Mouse (Mus musculus) cerebellum, postnatal 4 days (tissue): ENCODE data around the gene Tubb5.

Experiments used
- DNase-seq, 2 experiments: peaks; one replicate each; pipeline ENCODE4 v3.0.0; 2022; ENCODE audit warnings: low spot score in 2 of 2, mixed read lengths in 1 of 2

The Tubb5 gene

DNA sequence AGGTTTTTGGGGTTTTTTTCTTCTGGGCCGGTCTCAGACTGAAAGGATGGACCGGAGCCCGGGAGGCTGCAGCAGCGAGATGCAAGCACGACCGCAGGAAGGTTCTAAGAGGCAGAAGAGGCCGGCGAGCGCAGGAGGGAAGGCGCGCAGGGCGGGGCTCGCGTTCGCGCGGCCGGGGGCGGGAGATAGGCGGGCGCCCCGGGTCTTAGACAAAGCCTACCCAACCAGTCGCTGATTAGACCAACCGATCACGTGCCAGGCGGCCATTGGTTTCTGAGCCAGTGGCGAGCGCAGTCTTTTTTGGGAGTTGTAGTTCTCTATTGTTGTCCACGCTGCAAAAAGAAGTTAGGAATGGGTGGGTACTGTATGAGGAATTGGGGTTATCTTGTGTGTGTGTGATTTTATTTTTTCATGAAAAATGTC, at the start of gene Tubb5:
Gene Tubb5, minus strand, starts transcription at position 185 of the 423 bp plus-strand sequence.
- peak; percentile 91 to 96 for DNase-seq

GRCm38 (mm10) chr17:35887725-35888124, 49.6 kb upstream of the Tubb5 start:
- DNase-seq, result no peak

DNA sequence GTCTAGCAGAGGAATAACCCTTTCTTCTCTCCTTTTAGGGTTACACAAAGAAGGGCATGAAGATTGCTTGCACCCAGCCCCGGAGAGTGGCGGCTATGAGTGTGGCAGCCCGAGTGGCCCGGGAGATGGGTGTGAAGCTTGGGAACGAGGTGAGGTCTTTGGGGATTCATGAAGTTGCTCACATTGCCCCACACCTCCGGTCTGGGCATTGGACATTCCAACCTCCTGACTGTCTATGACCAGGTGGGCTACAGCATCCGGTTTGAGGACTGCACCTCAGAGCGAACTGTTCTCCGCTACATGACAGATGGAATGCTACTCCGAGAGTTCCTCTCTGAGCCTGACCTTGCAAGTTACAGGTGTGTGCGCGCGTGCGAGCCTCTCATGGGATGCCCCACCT, 45.7 kb upstream of the Tubb5 start:
- DNase-seq, result no peak

- no peak for DNase-seq
Measured at GRCm38 (mm10) chr17:35882924-35883323, 44.8 kb upstream of the Tubb5 start.

GRCm38 (mm10) chr17:35879245-35880057, 41.3 kb upstream of the Tubb5 start, which contains the start of gene Dhx16:
TSS of gene Dhx16 (plus strand) at chr17:35879819.
- peak; percentile 87 to 96 for DNase-seq

DNA sequence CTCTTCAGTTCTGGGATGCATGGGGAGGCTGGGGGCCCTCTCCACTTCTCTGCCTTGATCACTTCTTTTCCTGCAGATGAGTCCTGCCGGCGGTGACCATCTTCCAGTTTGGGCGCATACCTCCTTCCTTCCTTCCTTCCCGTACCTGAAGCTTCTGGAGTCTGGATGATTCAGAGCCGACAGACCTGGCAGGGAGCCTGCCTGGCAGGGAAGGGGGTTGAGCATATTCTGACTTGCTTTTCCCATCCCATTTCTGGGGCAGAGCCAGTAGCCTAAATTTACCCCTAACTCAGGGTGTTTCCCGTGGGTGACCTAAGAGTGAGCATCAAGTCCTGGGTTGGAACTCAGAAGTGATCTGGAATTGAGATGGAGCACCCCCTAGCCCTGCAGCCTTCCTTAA, 36.6 kb upstream of the Tubb5 start:
- no peak for DNase-seq

DNA sequence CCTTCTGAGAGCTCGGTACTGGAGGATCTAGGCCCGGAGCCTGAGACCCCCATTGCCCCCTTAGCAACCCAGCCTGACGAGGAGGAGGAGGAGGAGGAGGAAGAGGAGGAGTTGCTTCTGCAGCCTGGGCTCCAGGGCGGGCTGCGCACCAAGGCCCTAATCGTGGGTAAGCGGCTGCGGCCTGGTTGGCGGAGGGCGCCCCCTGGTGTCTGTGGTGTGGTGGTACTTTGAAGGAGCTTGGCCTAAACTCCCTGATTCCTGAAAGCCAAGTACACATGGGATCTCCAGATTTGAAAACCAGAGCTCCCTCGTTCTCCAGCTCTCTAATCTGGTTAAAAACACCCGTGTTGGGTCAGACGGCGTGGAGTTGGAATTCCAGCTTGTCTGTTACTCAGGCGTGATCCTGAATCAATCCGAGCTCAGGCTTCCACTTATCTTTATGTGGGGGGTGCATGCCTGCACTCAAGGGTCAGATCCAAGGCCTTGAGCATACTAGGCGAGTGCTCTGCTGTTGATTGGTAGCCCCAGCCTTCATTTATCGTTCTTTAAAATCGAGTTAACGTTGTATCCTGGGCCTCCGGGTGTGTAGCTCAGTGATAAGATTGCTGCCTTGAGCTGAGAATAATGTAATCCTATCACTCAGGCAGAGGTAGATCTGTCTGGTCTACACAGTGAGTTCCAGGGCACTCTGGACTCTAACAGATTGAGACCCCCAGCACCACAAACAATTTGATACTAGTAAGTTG, 35.8 kb upstream of the Tubb5 start:
- peak; percentile 89 for DNase-seq

- peak in 1 of 2 experiments; percentile 38 for DNase-seq
Measured at GRCm38 (mm10) chr17:35870884-35871696, 33.0 kb upstream of the Tubb5 start.

- no peak for DNase-seq
Measured at GRCm38 (mm10) chr17:35870151-35870883, 32.2 kb upstream of the Tubb5 start.

- DNase-seq, result no peak
Measured at GRCm38 (mm10) chr17:35869346-35870067, 31.4 kb upstream of the Tubb5 start.

- DNase-seq, result no peak
Measured at GRCm38 (mm10) chr17:35868961-35869345, 30.8 kb upstream of the Tubb5 start.

GRCm38 (mm10) chr17:35868165-35868820, 30.2 kb upstream of the Tubb5 start:
- no peak for DNase-seq

DNA sequence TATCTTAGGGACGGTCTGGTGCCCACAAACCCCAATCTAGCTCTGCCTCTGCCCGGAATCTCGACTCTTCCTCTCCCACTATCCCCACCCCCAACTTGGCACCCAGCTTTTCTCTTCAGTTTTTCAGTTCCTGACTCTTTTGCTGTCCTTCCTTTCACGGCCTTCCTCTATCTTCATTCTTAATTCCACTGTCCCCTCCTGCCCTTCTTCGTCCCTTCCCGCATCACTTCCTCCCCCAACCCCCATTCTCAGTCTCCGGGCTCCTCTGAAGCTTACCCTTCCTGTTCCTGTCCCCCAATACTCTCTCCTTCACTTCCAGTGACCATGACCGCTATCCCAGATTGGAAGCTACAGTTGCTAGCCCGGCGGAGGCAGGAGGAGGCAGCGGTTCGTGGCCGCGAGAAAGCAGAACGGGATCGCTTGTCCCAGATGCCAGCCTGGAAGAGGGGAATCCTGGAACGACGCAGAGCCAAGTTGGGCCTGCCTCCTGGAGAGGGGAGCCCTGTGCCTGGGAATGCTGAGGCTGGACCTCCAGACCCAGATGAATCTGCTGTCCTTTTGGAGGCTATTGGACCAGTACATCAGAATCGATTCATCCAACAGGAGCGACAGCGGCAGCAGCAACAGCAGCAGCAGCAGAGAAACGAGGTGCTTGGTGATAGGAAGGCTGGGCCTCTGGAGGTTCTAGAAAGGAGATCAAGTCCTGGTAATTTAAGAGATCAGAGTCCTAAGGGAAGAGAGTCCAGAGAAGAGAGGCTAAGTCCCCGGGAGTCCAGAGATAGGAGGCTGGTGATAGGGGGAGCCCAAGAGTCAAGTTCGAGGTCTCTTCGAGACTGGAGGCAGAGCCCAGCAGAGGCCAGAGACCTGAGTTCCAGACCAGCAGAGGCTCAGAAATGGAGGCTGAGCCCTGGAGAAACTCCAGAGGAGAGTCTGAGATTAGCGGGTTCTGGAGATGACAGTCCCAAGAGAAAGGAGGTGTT, 29.1 kb upstream of the Tubb5 start:
- DNase-seq, result no peak

- DNase-seq, result peak; percentile 35 to 57
Measured at GRCm38 (mm10) chr17:35866281-35866831, 28.2 kb upstream of the Tubb5 start.

DNA sequence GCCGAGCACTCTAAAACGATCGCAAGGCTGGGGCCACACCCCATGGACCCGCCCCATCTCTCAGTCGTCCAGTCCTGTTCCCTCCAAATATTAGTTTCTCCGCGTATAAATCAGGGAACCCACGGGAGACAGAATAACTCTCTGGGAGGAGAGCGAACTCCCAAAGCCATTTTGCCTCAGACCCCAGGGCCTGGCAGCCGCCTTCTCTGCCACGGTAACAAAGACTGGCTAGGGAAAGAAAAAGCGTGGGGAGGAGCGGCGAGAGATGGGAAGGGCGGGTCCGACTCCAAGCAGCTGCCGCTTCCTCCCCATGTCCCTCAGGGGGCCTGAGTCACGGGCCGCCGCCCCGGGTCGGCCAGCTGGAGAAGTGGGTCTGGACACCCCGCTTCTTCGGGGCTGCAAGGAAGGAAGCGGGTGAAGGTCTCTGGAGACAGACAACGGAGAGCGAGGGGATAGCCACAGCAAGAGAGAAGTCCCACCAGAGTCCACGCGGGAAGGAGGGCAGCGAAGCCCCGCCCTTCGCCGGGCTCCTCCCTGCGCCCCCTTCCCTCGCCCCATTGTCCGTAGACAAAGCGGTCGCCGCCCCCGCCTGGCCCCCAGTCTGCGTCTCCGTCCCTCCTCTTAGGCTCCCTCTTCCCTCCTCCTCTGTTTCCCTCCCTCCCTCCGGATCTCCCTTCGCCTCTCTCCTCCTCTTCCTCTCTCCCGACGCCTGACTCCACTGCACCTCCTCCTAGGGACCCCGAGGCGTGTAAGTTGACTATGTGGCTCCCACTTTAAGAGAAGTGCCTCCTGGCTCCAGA, 27.6 kb upstream of the Tubb5 start, which contains the start of gene Ppp1r18:
Gene Ppp1r18, plus strand, starts transcription at position 113 of the 800 bp plus-strand sequence.
- DNase-seq, result peak; percentile 58 to 78

- DNase-seq, result no peak
Measured at GRCm38 (mm10) chr17:35864832-35865353, 26.8 kb upstream of the Tubb5 start.

DNA sequence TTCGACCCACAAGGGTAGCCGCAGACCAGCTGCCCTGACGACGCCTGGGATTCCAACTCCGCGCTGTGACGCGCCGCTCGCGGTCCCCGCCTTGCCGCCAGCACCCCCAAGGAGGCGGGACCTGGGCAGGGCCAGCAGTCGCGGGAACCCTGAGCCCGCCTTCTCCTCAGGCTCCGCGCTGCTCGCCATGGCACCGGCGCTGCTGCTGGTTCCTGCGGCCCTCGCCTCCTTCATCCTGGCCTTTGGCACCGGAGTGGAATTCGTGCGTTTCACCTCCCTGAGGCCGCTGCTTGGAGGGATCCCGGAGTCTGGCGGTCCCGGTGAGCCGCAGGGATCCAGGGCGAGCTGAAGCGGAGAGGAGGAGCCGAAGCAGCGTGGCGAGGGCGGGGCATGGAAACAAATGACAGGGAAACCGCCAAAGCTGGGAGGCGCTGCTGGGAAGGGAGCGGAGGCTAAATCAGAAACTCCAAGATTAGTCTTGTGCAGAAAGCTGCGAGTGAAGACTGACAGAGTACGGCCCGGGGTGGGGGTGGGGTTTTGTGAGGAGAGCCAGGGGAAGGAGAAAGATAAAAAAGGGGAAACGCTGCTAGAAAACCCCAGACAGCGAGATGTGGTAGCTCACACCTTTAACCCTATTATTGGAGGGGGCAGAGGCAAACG, 23.2 kb upstream of the Tubb5 start, which contains the start of gene Nrm:
Gene Nrm, plus strand, starts transcription at position 121 of the 660 bp plus-strand sequence.
- DNase-seq, result peak; percentile 73 to 87
